Mouse (Mus musculus) CD4-positive naive resting alpha-beta T cell, adult 76 days (primary cell): ENCODE results near the gene Olfr574. TPM values are rescaled to one million over a fixed set of nuclear protein-coding genes. Genes with fewer than 3 reads are reported as not detected.

Experiments
- total RNA-seq: library from RNA; stranded (reverse); gene quantifications from one replicate; pipeline ENCODE4 v1.2.4, GENCODE M21; 2023

Gene Olfr574
- not detected for total RNA-seq

GRCm38 (mm10) chr7:102948167-102948566 lies at the start of gene Olfr574:
TSS of gene Olfr574 (plus strand) at chr7:102948467.

DNA sequence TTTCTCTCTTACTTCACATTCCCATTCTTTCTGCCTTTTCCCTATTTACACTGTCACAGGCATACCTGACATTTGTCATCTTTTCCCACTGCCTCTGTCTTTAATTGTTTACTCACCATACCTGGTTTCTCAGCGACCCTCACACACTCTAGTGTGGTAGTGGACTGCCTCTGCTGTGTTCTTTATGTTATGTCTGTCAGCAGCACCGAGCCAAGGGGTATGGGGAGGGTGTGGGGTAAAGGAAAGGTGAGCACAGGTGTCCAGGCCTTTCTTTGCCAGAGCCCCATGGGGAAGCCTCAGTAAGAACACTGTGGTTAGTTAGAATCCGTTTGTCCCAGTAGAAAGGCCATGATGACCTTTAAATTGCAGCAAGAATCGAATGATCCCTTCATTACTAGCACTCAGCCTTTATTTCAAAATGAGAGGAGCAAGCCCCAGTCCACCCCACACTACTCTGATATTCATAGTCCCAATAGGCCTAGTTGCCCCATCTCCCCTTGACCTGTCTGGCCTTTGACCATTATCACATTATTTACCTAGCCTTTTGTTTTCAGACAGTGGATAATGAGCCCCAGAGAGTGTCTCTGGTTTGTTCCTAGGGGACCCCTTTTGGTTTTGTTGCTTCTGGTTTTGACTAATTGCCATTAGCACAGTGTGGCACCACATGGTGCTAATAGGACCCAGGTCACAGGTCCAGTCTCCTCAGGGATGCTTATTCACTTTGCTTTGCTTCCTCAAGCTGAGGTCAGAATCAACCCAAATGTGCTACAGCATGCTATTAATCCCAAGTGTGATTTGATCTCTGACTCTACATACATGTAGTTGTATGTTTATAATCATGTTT lies 31.0 kb upstream of the Olfr574 start, which contains the start of gene Olfr571:
Olfr571 (minus strand) TSS at position 505 of the 844 bp plus-strand sequence.

GRCm38 (mm10) chr7:102924109-102924508 lies 24.2 kb upstream of the Olfr574 start, which contains the start of gene Olfr572:
TSS of gene Olfr572 (plus strand) at chr7:102924409.

DNA sequence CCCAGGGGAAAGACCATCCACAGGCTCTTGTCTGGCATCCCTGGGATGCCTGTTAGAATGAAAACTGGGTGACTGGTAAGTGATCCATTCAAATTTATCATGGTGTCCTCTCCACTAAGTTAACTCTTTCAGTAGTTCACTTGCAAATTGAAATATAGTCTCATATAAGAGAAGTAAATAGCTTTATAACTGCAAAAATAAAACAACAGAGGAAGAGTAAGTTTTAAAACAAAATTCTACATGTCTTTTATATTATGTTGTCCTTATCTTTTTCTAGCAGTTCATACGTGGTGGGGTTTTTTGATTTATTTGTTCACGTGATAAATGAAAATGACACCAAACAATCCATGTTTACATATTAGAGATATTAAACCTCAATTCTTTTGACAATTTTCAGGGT lies 5.8 kb upstream of the Olfr574 start, which contains the start of gene Olfr573-ps1:
Olfr573-ps1 (minus strand) TSS at position 101 of the 400 bp plus-strand sequence.

DNA sequence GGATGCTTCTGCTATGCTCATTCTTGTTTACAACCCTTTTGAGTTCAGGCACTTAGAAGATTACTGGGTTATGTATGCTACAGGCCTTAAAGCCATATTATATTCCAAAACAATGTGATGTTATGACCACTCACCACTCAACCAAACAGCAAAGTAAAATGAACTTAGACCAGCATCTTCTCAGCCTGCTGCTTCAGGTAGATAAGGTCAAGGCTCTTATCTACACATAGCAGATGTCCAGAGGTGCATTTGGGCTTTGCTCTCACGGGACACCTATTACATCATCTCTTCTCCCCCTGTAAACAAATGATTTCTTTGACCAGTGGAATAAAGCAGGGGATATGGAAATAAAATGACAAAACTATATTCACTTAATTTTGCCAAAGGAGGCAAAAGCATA lies 10.3 kb downstream of the Olfr574 start, which contains the start of gene Olfr575:
Olfr575 (minus strand) TSS at position 183 of the 400 bp plus-strand sequence.

DNA sequence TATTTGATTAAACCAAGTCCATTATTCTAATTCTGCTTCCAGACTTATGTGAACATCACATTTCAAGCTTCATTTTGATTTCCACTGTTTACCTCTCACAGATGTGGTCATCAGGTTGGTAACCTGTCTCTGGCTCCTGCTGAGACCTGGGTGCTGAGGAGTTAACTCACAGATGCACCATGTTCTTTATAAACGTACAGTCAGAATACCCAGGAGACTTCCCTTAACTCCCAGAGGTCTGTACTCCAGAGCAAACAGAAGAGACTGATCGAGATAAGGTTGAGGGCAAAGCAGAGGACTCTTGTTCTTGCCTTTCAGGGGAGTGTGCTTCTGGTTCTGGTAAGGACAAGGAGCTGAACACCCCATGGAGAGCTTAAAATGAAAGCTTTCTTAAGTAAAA lies 14.1 kb downstream of the Olfr574 start, which contains the start of gene Olfr576:
Olfr576 (plus strand) TSS at position 301 of the 400 bp plus-strand sequence.

GRCm38 (mm10) chr7:102975843-102976242 lies 27.6 kb downstream of the Olfr574 start, which contains the start of gene Olfr577:
TSS of gene Olfr577 (minus strand) at chr7:102975943.

GRCm38 (mm10) chr7:102989224-102989623 lies 41.0 kb downstream of the Olfr574 start, which contains the start of gene Olfr578:
TSS of gene Olfr578 (minus strand) at chr7:102989324.

Other genes with a start within 250 kb of the Olfr574 start
- gene Olfr558, start 246.3 kb upstream of the Olfr574 start, total RNA-seq, result not detected
- gene Olfr33, start 229.4 kb upstream of the Olfr574 start, total RNA-seq, result not detected
- not detected for gene Olfr559, start 221.0 kb upstream of the Olfr574 start, total RNA-seq
- not detected for gene Olfr560, start 189.1 kb upstream of the Olfr574 start, total RNA-seq
- not detected for gene Olfr78, start 189.0 kb upstream of the Olfr574 start, total RNA-seq
- gene Olfr561, start 177.2 kb upstream of the Olfr574 start, total RNA-seq, result not detected
- gene Olfr564, start 145.0 kb upstream of the Olfr574 start, total RNA-seq, result not detected
- gene Olfr566, start 89.7 kb upstream of the Olfr574 start, total RNA-seq, result not detected
- gene Olfr568, start 71.3 kb upstream of the Olfr574 start, total RNA-seq, result not detected
- gene Olfr569, start 57.6 kb upstream of the Olfr574 start, total RNA-seq, result not detected
- gene Olfr570, start 53.9 kb upstream of the Olfr574 start, total RNA-seq, result not detected
- not detected for gene Olfr571, start 30.9 kb upstream of the Olfr574 start, total RNA-seq
- gene Olfr572, start 24.1 kb upstream of the Olfr574 start, total RNA-seq, result not detected
- gene Olfr573-ps1, start 5.9 kb upstream of the Olfr574 start, total RNA-seq, result not detected
- not detected for gene Olfr575, start 10.3 kb downstream of the Olfr574 start, total RNA-seq
- not detected for gene Olfr576, start 14.2 kb downstream of the Olfr574 start, total RNA-seq
- gene Olfr577, start 27.5 kb downstream of the Olfr574 start, total RNA-seq, result not detected
- not detected for gene Olfr578, start 40.9 kb downstream of the Olfr574 start, total RNA-seq
- not detected for gene Olfr582, start 89.6 kb downstream of the Olfr574 start, total RNA-seq
- gene Olfr583, start 102.8 kb downstream of the Olfr574 start, total RNA-seq, result not detected
- gene Olfr584, start 133.4 kb downstream of the Olfr574 start, total RNA-seq, result not detected
- not detected for gene Olfr585, start 149.3 kb downstream of the Olfr574 start, total RNA-seq
- not detected for gene Olfr586, start 177.2 kb downstream of the Olfr574 start, total RNA-seq
- not detected for gene Olfr588-ps1, start 192.4 kb downstream of the Olfr574 start, total RNA-seq
- gene Olfr589, start 207.9 kb downstream of the Olfr574 start, total RNA-seq, result not detected
- gene Olfr591, start 229.9 kb downstream of the Olfr574 start, total RNA-seq, result not detected
- gene Olfr592, start 236.3 kb downstream of the Olfr574 start, total RNA-seq, result not detected